Mouse (Mus musculus) stomach, embryonic 16.5 days (tissue): ENCODE measurements around the gene B4galt5. TPM values are rescaled to one million over a fixed set of nuclear protein-coding genes. Genes with fewer than 3 reads are reported as not detected.

Experiments used
- ATAC-seq: fragments of 200-750 bp; cut with Nextera tagmentation; 2 replicates; pipeline ENCODE4 v1.8.0; 2017; ENCODE audit warnings: moderate number of reproducible peaks, moderate TSS enrichment; ENCODE audit not compliant: insufficient read depth, low FRiP score
- H3K27ac ChIP-seq: fragments of 300-500 bp; sonication (generic); 2 replicates; pipeline ENCODE4 v1.5.1; 2014; ENCODE audit warnings: low read length
- H3K27me3 ChIP-seq: fragments of 300-500 bp; sonication (generic); 2 replicates; pipeline ENCODE4 v1.6.1; 2014; ENCODE audit warnings: low read length, control low read depth, mixed read lengths; ENCODE audit not compliant: control insufficient read depth, insufficient read depth
- H3K36me3 ChIP-seq: fragments of 300-500 bp; sonication (generic); 2 replicates; pipeline ENCODE4 v1.6.1; 2014; ENCODE audit warnings: low read length; ENCODE audit not compliant: control insufficient read depth, insufficient read depth
- H3K4me1 ChIP-seq: fragments of 300-500 bp; sonication (generic); 2 replicates; pipeline ENCODE4 v1.6.1; 2014; ENCODE audit warnings: low read length, control low read depth, mixed read lengths; ENCODE audit not compliant: control insufficient read depth, insufficient read depth
- H3K4me2 ChIP-seq: fragments of 300-500 bp; sonication (generic); 2 replicates; pipeline ENCODE4 v1.6.1; 2014; ENCODE audit warnings: low read depth, low read length, mixed read lengths
- H3K4me3 ChIP-seq: fragments of 300-500 bp; sonication (generic); replicated peaks from 2 replicates; pipeline ENCODE4 v1.5.1; 2014; ENCODE audit warnings: mild to moderate bottlenecking, low read length
- H3K9ac ChIP-seq: fragments of 300-500 bp; sonication (generic); 2 replicates; pipeline ENCODE4 v1.6.1; 2014; ENCODE audit warnings: low read length
- H3K9me3 ChIP-seq: fragments of 300-500 bp; sonication (generic); replicated peaks from 2 replicates; pipeline ENCODE4 v1.6.1; 2016; ENCODE audit warnings: low read length, control low read depth; ENCODE audit not compliant: control insufficient read depth
- WGBS: fragments of 180-500 bp; shearing (Covaris S2); extraction: QIAGEN DNeasy Blood & Tissue Kit; methylation state at CpG from one replicate; pipeline ENCODE4 v1.1.7; 2014; 5-methylcytosine and 5-hydroxymethylcytosine counted together
- polyA plus RNA-seq: library from polyadenylated mRNA; unstranded; fragments of >200 nt; fragmentation: Nextera tagmentation; extraction: Ambion mirVana; gene quantifications from 2 replicates; pipeline ENCODE4 v1.2.1, GENCODE M21; 2015

Gene B4galt5
- polyA plus RNA-seq, 1 experiment from 2014 or later: 7.5 TPM

- 64% methylated on average over 8 of the region's 8 CpGs for WGBS
Observed at GRCm38 (mm10) chr2:167314491-167314890, 34.5 kb downstream of the B4galt5 start.

DNA sequence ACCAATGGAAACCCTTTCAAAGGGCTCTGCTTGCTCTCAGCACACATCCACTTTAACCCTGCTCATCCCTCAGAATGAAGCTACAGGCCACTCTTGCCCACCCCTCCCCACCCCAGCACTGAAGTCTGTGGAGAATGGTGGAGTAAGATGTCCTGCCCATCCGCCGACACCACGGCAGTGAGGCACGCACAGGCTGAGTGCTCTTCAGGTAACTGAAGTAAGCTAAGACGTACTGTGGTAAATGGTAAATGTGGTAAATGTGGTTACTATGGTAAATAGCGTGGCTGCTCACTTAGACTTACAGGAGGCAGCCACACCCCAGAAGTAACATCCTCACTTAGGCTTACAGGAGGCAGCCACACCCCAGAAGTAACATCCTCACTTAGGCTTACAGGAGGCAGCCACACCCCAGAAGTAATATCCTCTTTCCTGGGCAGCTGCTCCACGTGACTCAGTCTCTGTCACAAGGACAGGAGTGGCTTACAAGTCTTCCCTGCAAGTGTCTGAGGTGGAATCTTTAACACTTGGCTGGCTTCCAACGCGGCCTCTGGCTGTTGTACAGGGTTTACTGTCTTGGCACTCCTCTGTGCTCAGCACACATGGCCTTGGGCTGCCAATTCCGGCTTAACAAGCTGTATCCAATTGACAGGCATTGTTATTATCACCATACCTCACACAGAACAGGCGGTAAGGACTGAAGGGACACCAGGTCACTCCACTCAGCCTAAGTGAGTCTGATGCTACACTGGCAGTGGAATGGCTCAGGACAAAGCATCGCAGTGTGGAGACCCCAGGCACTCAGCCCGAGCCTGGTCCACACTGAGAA lies 35.3 kb downstream of the B4galt5 start:
- no peaks in the 10 kb centered on the region for H3K36me3 ChIP-seq
- H3K27ac ChIP-seq: peak overlapping the region; percentile 62
- H3K4me1 ChIP-seq: peaks cover 40% of the 10 kb centered on the region
- no peak overlapping the region for H3K9ac ChIP-seq
- peak; percentile 68 for ATAC-seq
- H3K4me3 ChIP-seq: no peak overlapping the region
- 58% methylated on average over 13 of the region's 13 CpGs for WGBS
- H3K9me3 ChIP-seq: no peaks in the 10 kb centered on the region
- no peak overlapping the region for H3K4me2 ChIP-seq
- no peaks in the 10 kb centered on the region for H3K27me3 ChIP-seq

More at GRCm38 (mm10) chr2:167314491-167314890, 34.5 kb downstream of the B4galt5 start:
- no peak for ATAC-seq
- H3K36me3 ChIP-seq: no peaks in the 10 kb centered on the region
- no peak overlapping the region for H3K9ac ChIP-seq
- H3K4me3 ChIP-seq: no peak overlapping the region
- peak overlapping the region; percentile 62 for H3K27ac ChIP-seq
- no peaks in the 10 kb centered on the region for H3K27me3 ChIP-seq
- H3K4me2 ChIP-seq: no peak overlapping the region
- H3K4me1 ChIP-seq: peaks cover 46% of the 10 kb centered on the region
- no peaks in the 10 kb centered on the region for H3K9me3 ChIP-seq

- no peak overlapping the region for H3K4me2 ChIP-seq
- H3K36me3 ChIP-seq: no peaks in the 10 kb centered on the region; the same call in 1 of the 2 replicates
- H3K9me3 ChIP-seq: no peaks in the 10 kb centered on the region
- 91% methylated on average over 1 of the region's 1 CpGs for WGBS
- H3K4me1 ChIP-seq: peaks cover 20% of the 10 kb centered on the region
- no peak overlapping the region for H3K9ac ChIP-seq
- no peak overlapping the region for H3K4me3 ChIP-seq
- no peak overlapping the region for H3K27ac ChIP-seq
- ATAC-seq: no peak
- no peaks in the 10 kb centered on the region for H3K27me3 ChIP-seq
Observed at GRCm38 (mm10) chr2:167310121-167310520, 38.9 kb downstream of the B4galt5 start.

DNA sequence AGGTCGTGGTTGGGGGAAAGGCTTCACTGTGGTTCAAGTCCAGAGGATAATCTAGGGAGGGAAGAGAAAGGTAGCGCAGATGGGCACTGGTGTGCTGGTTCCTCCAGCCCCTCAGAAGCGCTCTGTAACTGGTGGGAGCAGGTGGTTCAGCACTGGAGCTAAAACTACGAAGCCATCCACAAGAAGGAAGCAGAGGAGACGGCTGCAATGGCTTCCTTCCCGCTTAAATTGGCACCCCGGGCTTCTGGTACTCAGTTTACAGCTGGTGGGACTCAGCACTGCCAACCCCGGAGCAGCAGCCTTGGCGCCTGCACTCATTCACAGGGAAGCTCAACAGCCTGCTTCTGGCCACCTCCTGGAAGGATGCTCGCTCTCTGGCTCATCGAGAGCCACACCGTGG lies 39.7 kb downstream of the B4galt5 start:
- no peak for ATAC-seq
- Histone ChIP-seq H3K9ac (no peak overlapping the region), H3K9me3 (no peaks in the 10 kb centered on the region), H3K4me3 (no peak overlapping the region), H3K36me3 (no peaks in the 10 kb centered on the region; the same call in 1 of the 2 replicates), H3K4me1 (peaks cover 14% of the 10 kb centered on the region), H3K27ac (no peak overlapping the region), H3K4me2 (no peak overlapping the region), H3K27me3 (no peaks in the 10 kb centered on the region)
- 91% methylated on average over 12 of the region's 12 CpGs for WGBS

- WGBS: 42% methylated on average over 12 of the region's 12 CpGs
- H3K4me3 ChIP-seq: peak overlapping the region; percentile 28
- H3K27me3 ChIP-seq: no peaks in the 10 kb centered on the region
- H3K9me3 ChIP-seq: no peaks in the 10 kb centered on the region
- H3K27ac ChIP-seq: peak overlapping the region; percentile 38; the same call in 1 of the 2 replicates
- no peak for ATAC-seq
- 0 out of 2 replicates have a peak overlapping the region, but pooled peaks have one; percentile 17 for H3K9ac ChIP-seq
- H3K4me1 ChIP-seq: 0 out of 2 replicates have a peak, but pooled peaks cover 5% of the 10 kb centered on the region
- H3K36me3 ChIP-seq: no peaks in the 10 kb centered on the region; the same call in 1 of the 2 replicates
- H3K4me2 ChIP-seq: peak overlapping the region; percentile 30
Observed at GRCm38 (mm10) chr2:167307716-167308115, 41.3 kb downstream of the B4galt5 start.

DNA sequence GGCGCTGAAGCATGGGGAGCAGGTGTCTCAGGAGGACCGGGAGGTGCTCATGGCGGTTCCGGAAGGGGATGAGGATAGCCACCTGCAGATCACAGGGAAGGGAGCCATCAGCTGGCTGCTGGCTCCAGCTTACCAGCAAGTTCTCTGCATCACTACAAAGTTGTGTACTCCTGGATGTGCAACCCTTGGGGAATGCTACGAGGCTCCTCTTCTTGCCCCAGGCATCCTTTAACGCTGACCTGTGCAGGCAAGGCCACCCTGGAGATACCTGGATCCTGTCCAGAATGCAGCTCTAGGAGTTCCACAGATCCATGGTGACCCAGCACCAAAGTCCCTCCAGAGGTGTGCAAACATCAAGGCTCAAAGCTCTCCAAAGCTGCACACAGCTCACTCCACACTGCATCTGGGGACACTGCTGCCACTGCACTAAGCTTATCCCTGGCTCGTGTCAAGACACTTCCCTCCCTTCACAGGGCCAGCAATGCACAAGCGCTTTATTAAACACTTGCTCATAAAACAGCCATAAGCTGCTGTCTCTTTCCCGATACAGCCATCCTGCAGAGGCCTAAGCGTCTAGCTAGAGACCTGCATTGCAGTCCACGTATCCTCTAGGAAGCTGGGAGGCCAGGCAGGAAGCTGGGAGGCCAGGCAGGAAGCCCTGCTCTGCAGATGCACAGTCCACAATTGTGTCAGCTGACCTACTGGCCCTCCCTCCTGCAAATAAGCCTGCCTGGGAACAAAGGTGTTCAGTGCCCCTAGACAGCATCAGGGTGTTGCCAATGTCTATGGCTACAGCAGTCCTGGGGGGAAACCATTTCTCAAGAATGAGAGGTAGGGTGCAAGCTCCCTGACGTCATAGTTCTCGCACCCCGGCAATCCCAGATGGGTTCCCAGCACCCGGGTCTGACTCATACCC lies 42.1 kb downstream of the B4galt5 start:
- peak; percentile 56; the same call in 1 of the 2 replicates for ATAC-seq
- Histone ChIP-seq H3K4me2 (peak overlapping the region; percentile 30; the same call in 1 of the 2 replicates), H3K9ac (0 out of 2 replicates have a peak overlapping the region, but pooled peaks have one; percentile 5), H3K27me3 (no peaks in the 10 kb centered on the region), H3K27ac (peak overlapping the region; percentile 38; the same call in 1 of the 2 replicates), H3K36me3 (no peaks in the 10 kb centered on the region; the same call in 1 of the 2 replicates), H3K4me3 (no peak overlapping the region), H3K4me1 (0 out of 2 replicates have a peak, but pooled peaks cover 5% of the 10 kb centered on the region), H3K9me3 (no peaks in the 10 kb centered on the region)
- WGBS: 73% methylated on average over 15 of the region's 15 CpGs

- H3K27ac ChIP-seq: no peak overlapping the region
- WGBS: 80% methylated on average over 4 of the region's 4 CpGs
- H3K9me3 ChIP-seq: no peaks in the 10 kb centered on the region
- H3K27me3 ChIP-seq: no peaks in the 10 kb centered on the region
- peaks cover 6% of the 10 kb centered on the region for H3K36me3 ChIP-seq
- H3K9ac ChIP-seq: no peak overlapping the region
- H3K4me2 ChIP-seq: no peak overlapping the region
- no peak for ATAC-seq
- no peak overlapping the region for H3K4me3 ChIP-seq
- H3K4me1 ChIP-seq: 0 out of 2 replicates have a peak, but pooled peaks cover 5% of the 10 kb centered on the region
Observed at GRCm38 (mm10) chr2:167306273-167306594, 42.7 kb downstream of the B4galt5 start.

GRCm38 (mm10) chr2:167305382-167306272 lies 43.4 kb downstream of the B4galt5 start:
- H3K27me3 ChIP-seq: no peaks in the 10 kb centered on the region
- H3K36me3 ChIP-seq: peaks cover 7% of the 10 kb centered on the region
- no peak overlapping the region for H3K27ac ChIP-seq
- ATAC-seq: no peak
- H3K4me3 ChIP-seq: no peak overlapping the region
- no peak overlapping the region for H3K9ac ChIP-seq
- no peak overlapping the region for H3K4me2 ChIP-seq
- 89% methylated on average over 12 of the region's 13 CpGs for WGBS
- 0 out of 2 replicates have a peak, but pooled peaks cover 5% of the 10 kb centered on the region for H3K4me1 ChIP-seq
- no peaks in the 10 kb centered on the region for H3K9me3 ChIP-seq
